Mouse (Mus musculus): ENCODE measurements around the gene Slc11a2. TPM values are rescaled to one million over a fixed set of nuclear protein-coding genes. Genes with fewer than 3 reads are reported as not detected.
"Not testable (repeated sequence)": the region's sequence is repeated elsewhere in the genome, so short reads cannot be mapped to it uniquely, and the experiment has no call there.

Gene Slc11a2
- polyA plus RNA-seq, 1 experiment from 2014 or later, result 51.2 TPM

DNA sequence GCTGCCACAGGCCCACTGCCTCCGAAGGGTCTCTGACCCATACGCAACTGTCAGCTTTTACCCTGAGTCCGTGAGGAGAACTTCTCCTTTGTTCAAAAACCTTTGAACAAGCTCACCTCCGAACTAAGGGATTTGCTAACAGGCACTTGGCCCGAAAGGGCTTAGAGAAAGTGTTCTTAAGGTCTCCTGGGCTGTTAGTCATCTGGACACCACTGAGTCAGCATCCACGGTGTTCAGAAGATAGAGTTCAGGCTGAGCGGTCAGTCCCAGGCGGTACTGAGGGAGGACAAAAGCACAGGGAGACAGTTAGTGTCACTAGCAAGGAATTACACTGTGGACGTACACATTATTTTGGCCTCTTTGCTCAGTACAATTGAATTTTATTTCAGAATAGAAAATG, 36.0 kb downstream of the Slc11a2 start:
- Histone ChIP-seq H3K4me1 (replicated peaks; ENCODE audit: control insufficient read depth, insufficient read depth, low read length) (peaks cover 35% of the 10 kb centered on the region), H3K36me3 (ENCODE audit: control insufficient read depth, insufficient read depth, low read length) (peaks cover 13% of the 10 kb centered on the region), H3K27ac (ENCODE audit: low read depth, low read length) (no peak overlapping the region), H3K27me3 (replicated peaks; ENCODE audit: control insufficient read depth, insufficient read depth, low read length) (no peaks in the 10 kb centered on the region), H3K4me3 (ENCODE audit: low read depth, low read length) (no peak overlapping the region), H3K9me3 (ENCODE audit: control insufficient read depth, low read length) (no peaks in the 10 kb centered on the region), H3K4me2 (no peak overlapping the region), H3K9ac (ENCODE audit: low read depth, low read length) (no peak overlapping the region)
- WGBS, result 82% methylated on average over 9 of the region's 9 CpGs
- no peak for DNase-seq (ENCODE audit: low spot score)
- ATAC-seq (replicated peaks; ENCODE audit: low FRiP score), result no peak

DNA sequence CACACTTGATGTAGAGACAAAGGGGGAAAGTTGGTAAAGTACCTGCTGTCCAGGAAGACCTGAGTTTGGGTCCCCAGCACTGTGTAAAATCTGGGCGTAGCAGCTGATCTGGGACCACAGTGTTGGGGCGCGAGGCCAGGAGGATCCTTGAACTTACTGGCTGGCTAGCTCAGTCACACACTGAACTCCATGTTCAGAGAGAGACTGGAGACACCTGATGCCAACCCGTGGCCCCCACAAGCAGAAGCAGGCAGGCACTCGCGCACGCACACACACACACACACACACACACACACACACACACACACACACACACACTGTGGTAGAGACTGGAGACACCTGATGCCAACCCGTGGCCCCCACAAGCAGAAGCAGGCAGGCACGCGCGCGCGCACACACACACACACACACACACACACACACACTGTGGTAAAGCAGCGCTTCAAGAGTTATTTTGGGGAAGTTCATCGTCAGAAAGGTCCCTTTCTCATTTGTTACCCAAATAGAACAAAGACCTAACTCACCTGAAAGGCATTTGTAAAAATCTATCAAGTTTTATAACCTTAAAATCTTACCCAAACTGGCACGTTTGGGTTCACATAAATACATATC, 36.5 kb downstream of the Slc11a2 start:
- Histone ChIP-seq H3K9ac (ENCODE audit: low read depth, low read length) (no peak overlapping the region), H3K4me1 (replicated peaks; ENCODE audit: control insufficient read depth, insufficient read depth, low read length) (peaks cover 32% of the 10 kb centered on the region), H3K9me3 (ENCODE audit: control insufficient read depth, low read length) (no peaks in the 10 kb centered on the region), H3K4me2 (no peak overlapping the region), H3K4me3 (ENCODE audit: low read depth, low read length) (no peak overlapping the region), H3K27me3 (replicated peaks; ENCODE audit: control insufficient read depth, insufficient read depth, low read length) (no peaks in the 10 kb centered on the region), H3K27ac (ENCODE audit: low read depth, low read length) (no peak overlapping the region), H3K36me3 (ENCODE audit: control insufficient read depth, insufficient read depth, low read length) (peaks cover 7% of the 10 kb centered on the region; the same call in 1 of the 2 replicates)
- WGBS, result 85% methylated on average over 16 of the region's 16 CpGs
- DNase-seq (ENCODE audit: low spot score) (no peak), ATAC-seq (replicated peaks; ENCODE audit: low FRiP score) (no peak)

DNA sequence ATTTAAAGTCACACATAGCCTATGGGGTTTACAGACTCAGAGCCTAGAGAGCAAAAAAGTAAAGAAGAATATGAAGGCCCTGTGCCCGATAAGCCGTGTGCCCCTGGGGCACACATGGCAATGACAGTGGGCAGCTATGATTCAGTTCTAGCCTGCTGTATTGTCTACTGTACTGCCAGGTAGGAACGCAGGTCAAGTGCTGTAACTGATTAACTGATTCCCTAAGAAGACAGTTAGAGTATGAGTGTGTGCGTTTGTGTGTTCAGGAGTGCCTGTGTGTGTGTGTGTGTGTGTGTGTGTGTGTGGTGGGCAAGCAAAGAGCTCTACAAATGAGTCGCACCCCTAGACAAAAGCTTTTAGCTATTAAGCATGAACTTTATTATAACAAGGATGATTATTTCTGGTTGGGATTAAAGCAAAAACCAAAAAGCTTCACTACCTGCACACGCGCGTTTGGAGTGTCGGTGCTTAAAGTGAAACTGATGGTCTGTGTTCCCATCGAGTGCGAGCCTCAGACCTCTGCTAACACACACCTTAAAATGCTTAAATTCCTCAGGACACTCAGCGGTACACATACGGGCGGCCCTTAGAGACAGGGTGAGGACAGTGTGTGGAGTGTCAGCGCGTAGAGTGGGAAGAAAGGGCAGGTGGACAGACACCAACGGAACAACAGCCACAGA, 37.2 kb downstream of the Slc11a2 start:
- no peak overlapping the region for H3K4me3 ChIP-seq (ENCODE audit: low read depth, low read length)
- peaks cover 26% of the 10 kb centered on the region for H3K4me1 ChIP-seq (replicated peaks; ENCODE audit: control insufficient read depth, insufficient read depth, low read length)
- no peaks in the 10 kb centered on the region for H3K9me3 ChIP-seq (ENCODE audit: control insufficient read depth, low read length)
- H3K4me2 ChIP-seq, result no peak overlapping the region
- no peak overlapping the region for H3K27ac ChIP-seq (ENCODE audit: low read depth, low read length)
- H3K36me3 ChIP-seq (ENCODE audit: control insufficient read depth, insufficient read depth, low read length), result peaks cover 2% of the 10 kb centered on the region; the same call in 1 of the 2 replicates
- H3K9ac ChIP-seq (ENCODE audit: low read depth, low read length), result no peak overlapping the region
- no peaks in the 10 kb centered on the region for H3K27me3 ChIP-seq (replicated peaks; ENCODE audit: control insufficient read depth, insufficient read depth, low read length)
- 92% methylated on average over 17 of the region's 17 CpGs for WGBS
- ATAC-seq (replicated peaks; ENCODE audit: low FRiP score) (no peak), DNase-seq (ENCODE audit: low spot score) (no peak)

DNA sequence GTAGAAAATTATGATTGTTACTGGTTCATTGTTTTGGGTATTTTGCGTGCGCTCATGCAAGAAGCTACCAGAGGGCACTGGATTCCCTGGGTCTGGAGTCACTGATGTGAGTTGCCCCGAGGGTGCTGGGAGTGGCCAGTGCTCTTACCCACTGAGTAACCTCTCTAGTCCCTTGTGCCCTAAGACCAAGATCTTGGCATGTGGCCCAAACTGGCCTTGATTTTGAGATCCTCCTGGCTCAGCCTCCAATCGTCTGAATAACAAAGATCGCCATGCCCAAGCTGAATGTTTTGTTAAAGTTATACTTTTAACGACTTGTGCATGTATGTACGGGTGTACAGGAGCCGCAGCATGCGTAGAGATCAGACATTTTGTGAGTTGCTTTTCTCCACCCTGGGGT, 39.2 kb downstream of the Slc11a2 start:
- no peak overlapping the region for H3K4me3 ChIP-seq (ENCODE audit: low read depth, low read length)
- H3K4me2 ChIP-seq, result no peak overlapping the region
- ATAC-seq (replicated peaks; ENCODE audit: low FRiP score) (no peak), DNase-seq (ENCODE audit: low spot score) (no peak)
- H3K27me3 ChIP-seq (replicated peaks; ENCODE audit: control insufficient read depth, insufficient read depth, low read length), result no peaks in the 10 kb centered on the region
- H3K9ac ChIP-seq (ENCODE audit: low read depth, low read length), result no peak overlapping the region
- 90% methylated on average over 9 of the region's 9 CpGs for WGBS
- no peaks in the 10 kb centered on the region for H3K9me3 ChIP-seq (ENCODE audit: control insufficient read depth, low read length)
- no peak overlapping the region for H3K27ac ChIP-seq (ENCODE audit: low read depth, low read length)
- H3K36me3 ChIP-seq (ENCODE audit: control insufficient read depth, insufficient read depth, low read length), result peaks cover 2% of the 10 kb centered on the region; the same call in 1 of the 2 replicates
- peaks cover 11% of the 10 kb centered on the region for H3K4me1 ChIP-seq (replicated peaks; ENCODE audit: control insufficient read depth, insufficient read depth, low read length)

DNA sequence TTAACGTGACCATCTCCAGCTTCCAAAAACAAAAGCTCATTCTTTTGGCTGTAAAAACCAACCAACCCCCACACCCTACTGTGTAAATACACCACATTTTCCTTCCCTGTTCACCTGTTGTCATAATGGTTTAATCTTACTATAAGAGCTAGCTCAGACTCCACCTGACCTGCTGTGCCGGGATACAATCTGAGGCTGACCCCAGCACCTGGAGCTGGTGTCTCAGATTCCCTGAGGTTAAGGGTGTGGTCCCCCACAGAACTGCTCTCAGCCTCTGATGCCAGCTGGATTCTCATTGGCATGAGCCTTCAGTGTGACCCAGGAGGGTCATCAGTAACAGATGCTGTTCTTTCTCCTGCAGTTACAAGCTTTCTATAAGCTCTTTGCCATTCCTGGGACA, 44.8 kb downstream of the Slc11a2 start:
- ATAC-seq (replicated peaks; ENCODE audit: low FRiP score), result no peak
- Histone ChIP-seq H3K4me1 (replicated peaks; ENCODE audit: control insufficient read depth, insufficient read depth, low read length) (no peaks in the 10 kb centered on the region), H3K27me3 (replicated peaks; ENCODE audit: control insufficient read depth, insufficient read depth, low read length) (no peaks in the 10 kb centered on the region), H3K4me2 (no peak overlapping the region), H3K9ac (ENCODE audit: low read depth, low read length) (no peak overlapping the region), H3K4me3 (ENCODE audit: low read depth, low read length) (no peak overlapping the region), H3K9me3 (ENCODE audit: control insufficient read depth, low read length) (no peaks in the 10 kb centered on the region), H3K36me3 (ENCODE audit: control insufficient read depth, insufficient read depth, low read length) (no peaks in the 10 kb centered on the region), H3K27ac (ENCODE audit: low read depth, low read length) (no peak overlapping the region)
- WGBS, result 74% methylated on average over 2 of the region's 2 CpGs
- no peak for DNase-seq (ENCODE audit: low spot score)

DNA sequence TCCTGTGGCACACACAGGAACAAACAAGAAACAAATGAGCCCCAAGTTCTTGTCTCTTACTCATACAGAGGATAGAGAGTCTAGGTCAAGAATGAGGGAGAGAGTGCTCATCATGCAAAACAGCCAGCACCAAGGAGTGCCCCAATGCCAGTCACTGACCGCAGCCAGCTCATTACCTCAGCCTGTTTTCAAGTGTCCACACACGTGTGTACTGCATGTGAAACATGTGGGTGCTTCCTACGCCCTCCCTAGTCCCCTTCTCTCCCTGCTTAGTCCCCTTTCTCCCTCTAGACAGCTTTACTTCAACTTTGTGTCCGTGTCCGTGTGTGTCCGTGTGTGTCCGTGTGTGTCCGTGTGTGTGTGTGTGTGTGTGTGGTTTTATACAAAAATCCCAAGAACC, 45.2 kb downstream of the Slc11a2 start:
- Histone ChIP-seq H3K27ac (ENCODE audit: low read depth, low read length) (no peak overlapping the region), H3K9ac (ENCODE audit: low read depth, low read length) (no peak overlapping the region), H3K9me3 (ENCODE audit: control insufficient read depth, low read length) (no peaks in the 10 kb centered on the region), H3K4me3 (ENCODE audit: low read depth, low read length) (no peak overlapping the region), H3K36me3 (ENCODE audit: control insufficient read depth, insufficient read depth, low read length) (no peaks in the 10 kb centered on the region), H3K4me2 (no peak overlapping the region), H3K4me1 (replicated peaks; ENCODE audit: control insufficient read depth, insufficient read depth, low read length) (no peaks in the 10 kb centered on the region), H3K27me3 (replicated peaks; ENCODE audit: control insufficient read depth, insufficient read depth, low read length) (no peaks in the 10 kb centered on the region)
- WGBS, result 83% methylated on average over 8 of the region's 8 CpGs
- DNase-seq (ENCODE audit: low spot score), result no peak
- no peak for ATAC-seq (replicated peaks; ENCODE audit: low FRiP score)

DNA sequence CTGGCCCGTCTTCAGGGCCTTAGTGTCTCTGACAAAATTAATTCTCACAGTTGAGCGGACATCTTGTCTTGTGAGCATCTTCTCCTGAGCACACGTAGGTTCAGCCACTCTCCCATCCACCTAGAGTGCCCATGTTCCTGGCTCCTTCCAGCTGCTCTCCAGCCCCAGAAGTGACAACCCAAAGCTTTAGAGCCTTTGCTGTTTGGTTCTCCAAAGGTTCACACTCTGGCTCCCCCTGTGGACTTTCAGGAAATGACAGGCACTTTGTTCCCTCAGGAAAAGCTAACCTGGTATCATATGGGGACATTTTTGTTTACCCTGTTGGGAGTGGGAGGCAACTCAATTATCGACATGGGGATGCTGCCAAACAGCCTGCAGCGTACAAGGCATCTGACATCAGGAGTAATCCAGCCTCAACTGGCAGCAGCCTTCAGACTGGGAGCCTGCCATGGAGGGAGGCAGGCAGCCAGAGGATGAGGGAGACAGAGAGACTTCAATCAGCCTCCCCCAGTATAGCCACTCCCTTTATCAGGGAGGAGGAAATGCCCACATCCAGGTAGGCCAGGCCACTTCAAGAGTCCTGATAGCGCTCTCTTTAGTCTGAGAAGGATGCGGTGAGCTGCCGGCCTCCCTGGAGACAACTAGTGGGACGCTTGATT, 46.9 kb downstream of the Slc11a2 start:
- DNase-seq (ENCODE audit: low spot score); H3K36me3 ChIP-seq (ENCODE audit: control insufficient read depth, insufficient read depth, low read length); ATAC-seq (replicated peaks; ENCODE audit: low FRiP score); H3K4me3 ChIP-seq (ENCODE audit: low read depth, low read length); H3K27me3 ChIP-seq (replicated peaks; ENCODE audit: control insufficient read depth, insufficient read depth, low read length); H3K4me2 ChIP-seq; H3K27ac ChIP-seq (ENCODE audit: low read depth, low read length); H3K9ac ChIP-seq (ENCODE audit: low read depth, low read length); H3K4me1 ChIP-seq (replicated peaks; ENCODE audit: control insufficient read depth, insufficient read depth, low read length); H3K9me3 ChIP-seq (ENCODE audit: control insufficient read depth, low read length): not testable (repeated sequence)
- 28% methylated on average over 3 of the region's 9 CpGs for WGBS

DNA sequence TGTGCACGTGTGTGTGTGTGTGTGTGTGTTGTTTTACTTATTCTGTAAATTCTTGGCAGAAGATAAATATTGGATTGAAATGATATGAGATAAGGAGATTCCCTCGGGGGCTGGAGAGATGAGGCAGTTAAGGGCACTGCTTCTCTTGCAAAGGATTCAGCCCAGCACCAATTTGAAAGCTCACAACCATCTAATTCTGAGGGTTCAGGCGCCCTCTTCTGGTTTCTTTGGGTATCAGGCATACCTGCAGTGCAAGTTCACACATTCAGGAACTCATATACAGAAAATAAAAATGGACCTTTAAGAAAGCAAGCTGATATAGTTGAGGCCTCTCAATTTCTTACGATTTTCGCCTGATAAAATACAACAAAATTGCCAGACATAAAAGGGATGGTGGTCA, 49.8 kb downstream of the Slc11a2 start:
- 30% methylated on average over 5 of the region's 5 CpGs for WGBS
- no peaks in the 10 kb centered on the region for H3K27me3 ChIP-seq (replicated peaks; ENCODE audit: control insufficient read depth, insufficient read depth, low read length)
- H3K4me2 ChIP-seq, result no peak overlapping the region
- no peaks in the 10 kb centered on the region for H3K9me3 ChIP-seq (ENCODE audit: control insufficient read depth, low read length)
- DNase-seq (ENCODE audit: low spot score) (no peak), ATAC-seq (replicated peaks; ENCODE audit: low FRiP score) (no peak)
- no peak overlapping the region for H3K27ac ChIP-seq (ENCODE audit: low read depth, low read length)
- no peaks in the 10 kb centered on the region for H3K36me3 ChIP-seq (ENCODE audit: control insufficient read depth, insufficient read depth, low read length)
- H3K9ac ChIP-seq (ENCODE audit: low read depth, low read length), result no peak overlapping the region
- H3K4me3 ChIP-seq (ENCODE audit: low read depth, low read length), result no peak overlapping the region
- H3K4me1 ChIP-seq (replicated peaks; ENCODE audit: control insufficient read depth, insufficient read depth, low read length), result no peaks in the 10 kb centered on the region

DNA sequence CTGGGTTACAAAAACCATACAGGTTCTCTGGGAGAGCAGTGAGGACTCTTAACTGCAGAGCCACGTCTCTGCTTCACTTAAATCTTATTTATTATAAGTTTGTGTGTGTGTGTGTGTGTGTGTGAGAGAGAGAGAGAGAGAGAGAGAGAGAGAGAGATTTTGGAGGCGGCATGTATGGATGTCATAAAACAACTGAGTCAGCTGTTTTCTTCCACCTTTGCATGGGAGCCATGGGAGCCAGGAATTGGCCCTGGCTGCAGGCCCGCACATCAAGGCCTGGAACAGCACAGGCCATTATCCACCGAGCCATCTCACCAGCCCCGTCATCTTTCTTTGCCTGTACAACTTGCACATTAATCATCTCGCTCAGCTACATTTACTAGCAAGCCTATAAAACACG, 57.8 kb downstream of the Slc11a2 start:
- DNase-seq (ENCODE audit: low spot score), result no peak
- no peak overlapping the region for H3K27ac ChIP-seq (ENCODE audit: low read depth, low read length)
- WGBS, result 77% methylated on average over 7 of the region's 7 CpGs
- no peak overlapping the region for H3K4me2 ChIP-seq
- ATAC-seq (replicated peaks; ENCODE audit: low FRiP score), result no peak
- H3K9me3 ChIP-seq (ENCODE audit: control insufficient read depth, low read length), result no peaks in the 10 kb centered on the region
- no peaks in the 10 kb centered on the region for H3K27me3 ChIP-seq (replicated peaks; ENCODE audit: control insufficient read depth, insufficient read depth, low read length)
- no peaks in the 10 kb centered on the region for H3K4me1 ChIP-seq (replicated peaks; ENCODE audit: control insufficient read depth, insufficient read depth, low read length)
- H3K36me3 ChIP-seq (ENCODE audit: control insufficient read depth, insufficient read depth, low read length), result no peaks in the 10 kb centered on the region
- H3K4me3 ChIP-seq (ENCODE audit: low read depth, low read length), result no peak overlapping the region
- no peak overlapping the region for H3K9ac ChIP-seq (ENCODE audit: low read depth, low read length)
